Mouse (Mus musculus) c-Kit-positive CD71-positive TER-119-positive erythroid progenitor cells, embryonic 14.5 days (primary cell): ENCODE results near the gene Gng3.
A peak's percentile ranks its signal among the peaks of the same experiment; 100 is the strongest.
"Not testable (repeated sequence)": the region's sequence is repeated elsewhere in the genome, so short reads cannot be mapped to it uniquely, and the experiment has no call there.

Experiments
- DNase-seq: peaks from one replicate; pipeline ENCODE4 v3.0.0-alpha.2; 2013; ENCODE audit warnings: low spot score

Gene Gng3

DNA sequence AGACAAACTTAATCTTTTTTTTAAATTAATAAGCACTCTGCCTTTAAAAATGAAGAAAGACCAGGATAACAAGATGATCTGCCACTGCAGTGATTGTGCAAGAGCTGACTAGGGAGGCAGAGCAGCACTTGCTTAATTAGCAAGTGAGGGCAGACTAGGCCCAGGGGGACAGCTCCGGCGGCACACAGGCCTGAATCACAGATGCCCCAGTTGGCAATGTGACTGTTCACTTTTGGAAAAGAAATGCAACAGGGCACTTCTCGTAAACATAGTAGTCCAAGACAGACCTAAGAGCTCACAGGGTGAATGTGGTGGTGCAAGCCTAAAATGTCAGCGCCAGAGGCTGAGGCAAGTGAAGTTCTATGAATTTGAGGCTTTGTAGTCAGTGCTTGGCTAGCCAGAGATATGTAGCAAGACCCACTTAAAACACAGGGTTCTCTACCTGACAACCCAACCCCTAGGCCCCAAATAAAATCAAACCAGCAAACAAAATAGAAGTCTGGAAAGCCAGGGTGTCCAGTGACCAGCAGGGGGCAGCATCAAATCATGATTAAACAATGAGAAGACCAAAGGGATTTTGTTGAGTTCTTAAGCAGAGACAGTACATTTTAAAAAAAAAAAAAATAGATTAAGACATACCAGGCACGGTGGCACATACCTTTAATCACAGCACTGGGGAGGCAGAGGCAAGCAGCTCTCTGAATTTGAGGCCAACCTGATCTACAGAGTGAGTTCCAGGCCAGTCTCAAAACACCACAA is 5.6 kb upstream of the Gng3 start:
- peak; percentile 74 for DNase-seq

DNA sequence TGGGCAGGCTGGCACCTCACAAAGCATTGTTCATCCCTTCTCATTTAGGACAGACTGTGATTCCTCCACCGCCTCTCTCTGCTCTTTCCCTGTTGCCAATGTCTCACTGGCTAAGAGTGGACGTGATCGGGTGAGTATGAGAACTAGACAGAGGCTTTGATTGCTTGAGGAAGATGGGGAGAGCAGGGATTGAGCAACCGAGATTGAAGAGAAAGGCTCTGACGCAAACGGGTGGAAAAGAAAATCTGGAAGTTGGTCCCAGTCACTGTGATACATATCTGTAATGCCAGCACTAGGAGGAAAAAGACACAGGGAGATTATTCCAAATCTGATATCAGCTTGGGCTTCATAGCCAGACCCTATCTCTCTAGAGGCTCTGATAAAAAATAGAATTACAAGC is 4.0 kb upstream of the Gng3 start:
- DNase-seq: no peak

DNA sequence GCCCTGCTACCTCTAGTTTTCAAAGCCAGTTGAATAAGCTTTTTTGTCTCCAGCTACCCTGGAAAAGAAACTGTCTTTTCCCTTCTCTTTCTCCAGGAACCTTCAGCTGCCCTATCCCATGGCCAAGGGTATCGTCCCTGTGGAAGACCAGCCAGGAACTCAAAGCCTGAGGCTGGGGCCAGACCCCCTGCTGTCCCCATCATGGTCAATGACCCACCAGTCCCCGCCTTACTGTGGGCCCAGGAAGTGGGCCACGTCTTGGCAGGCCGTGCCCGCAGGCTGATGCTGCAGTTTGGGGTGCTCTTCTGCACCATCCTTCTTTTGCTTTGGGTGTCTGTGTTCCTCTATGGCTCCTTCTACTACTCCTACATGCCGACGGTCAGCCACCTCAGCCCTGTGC is 2.0 kb upstream of the Gng3 start:
- no peak for DNase-seq

DNA sequence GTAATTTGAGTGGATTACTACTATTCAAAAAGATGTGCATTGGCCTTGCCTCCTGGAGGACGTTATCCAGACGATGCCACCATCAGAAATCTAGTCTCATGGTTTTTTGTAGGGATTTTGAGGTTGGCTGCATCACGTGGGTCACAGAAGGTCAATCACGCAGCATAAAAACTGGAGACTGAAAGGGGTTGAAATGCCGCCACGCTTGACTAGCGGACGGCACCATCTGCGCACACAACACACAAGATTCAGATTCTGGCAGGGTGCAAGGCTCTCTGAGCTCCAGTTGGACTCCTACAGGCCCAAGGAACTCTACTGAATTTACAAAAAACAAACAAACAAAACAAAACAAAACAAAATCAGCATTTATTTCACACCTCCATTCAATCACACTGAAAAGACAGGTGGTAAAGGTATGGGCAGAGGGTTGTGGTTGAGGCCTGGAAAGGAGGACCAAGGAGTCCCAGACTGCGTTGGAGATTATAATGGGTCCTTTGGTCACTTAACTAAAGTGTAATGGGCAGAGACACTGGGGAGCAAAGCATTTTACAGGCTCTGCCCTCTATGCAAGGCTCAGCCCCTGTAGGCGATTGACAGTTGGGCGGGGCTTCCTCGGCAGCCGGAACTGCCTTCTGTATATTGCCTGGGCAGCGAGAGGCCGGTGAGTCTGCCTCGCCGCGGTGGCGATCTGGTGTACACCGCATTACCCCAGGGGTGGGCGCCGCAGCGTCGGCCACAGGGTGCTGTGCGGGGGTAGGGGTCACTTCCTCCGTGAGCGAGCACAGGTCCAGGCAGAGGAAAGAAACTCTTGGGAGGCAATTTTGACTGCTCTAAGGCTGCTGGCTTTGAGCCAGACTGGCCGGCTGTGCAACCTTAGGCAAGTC is 1.2 kb upstream of the Gng3 start:
- DNase-seq: peak; percentile 71

DNA sequence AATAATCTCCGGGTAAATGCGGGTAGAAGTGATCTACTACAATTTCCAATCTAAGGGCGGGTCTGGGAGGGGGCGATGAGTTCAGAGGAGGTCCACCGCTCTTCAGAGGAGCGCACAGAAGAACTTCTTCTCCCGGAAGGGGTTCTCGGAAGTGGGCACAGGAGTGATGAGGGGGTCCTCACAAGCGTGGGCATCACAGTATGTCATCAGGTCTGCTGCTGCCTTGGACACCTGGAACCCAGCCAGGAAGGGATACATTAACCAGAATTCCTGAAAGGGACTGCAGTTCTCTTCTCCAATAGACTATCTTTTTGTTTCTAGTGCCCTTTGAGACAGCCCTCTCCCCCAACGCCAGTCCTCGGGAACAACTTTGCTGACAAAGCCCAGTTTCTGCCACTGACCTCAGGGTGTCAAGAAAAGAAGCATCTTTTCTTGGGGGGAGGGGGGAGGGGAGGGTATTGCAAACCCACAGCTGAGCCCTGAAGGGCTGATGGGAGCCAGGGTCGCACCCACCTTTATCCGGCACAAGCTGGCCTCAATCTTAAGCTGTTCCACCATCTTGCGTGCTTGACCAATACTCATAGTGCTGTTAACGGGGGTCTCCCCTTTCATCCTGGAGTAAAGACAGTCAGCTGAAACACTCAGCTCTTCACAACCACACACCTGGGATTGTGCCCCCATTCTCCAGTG is 808 bp downstream of the Gng3 start:
- peak; percentile 24 for DNase-seq

DNA sequence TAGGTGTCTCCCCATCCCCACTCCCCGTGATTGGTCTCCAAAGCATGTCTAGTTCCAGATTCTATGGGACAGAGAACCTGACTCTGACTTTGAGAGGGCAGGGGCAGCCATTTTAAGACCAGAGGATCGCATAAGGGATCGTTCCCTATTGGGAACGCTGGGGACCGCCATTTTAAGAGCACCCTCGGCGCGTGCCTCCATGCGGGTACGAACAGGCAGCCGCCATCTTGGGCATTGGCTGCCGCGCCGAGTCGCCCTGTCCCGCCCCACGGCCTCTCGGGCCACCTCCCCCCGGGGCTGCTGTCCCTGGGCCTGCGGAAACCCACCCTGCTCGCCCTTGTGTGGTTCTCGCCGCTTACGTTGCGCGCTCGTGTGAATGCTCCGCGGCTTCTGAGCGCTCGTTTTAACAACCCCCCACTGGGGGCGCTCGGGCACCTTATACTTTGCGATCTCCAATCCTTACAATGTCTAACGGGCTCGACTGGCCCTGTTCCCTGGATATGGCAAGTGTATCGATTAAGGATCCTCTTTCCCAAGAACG is 1.7 kb downstream of the Gng3 start, which contains the start of gene Bscl2:
Bscl2 (plus strand) TSS at position 217 of the 541 bp plus-strand sequence.
- peak; percentile 76 for DNase-seq

DNA sequence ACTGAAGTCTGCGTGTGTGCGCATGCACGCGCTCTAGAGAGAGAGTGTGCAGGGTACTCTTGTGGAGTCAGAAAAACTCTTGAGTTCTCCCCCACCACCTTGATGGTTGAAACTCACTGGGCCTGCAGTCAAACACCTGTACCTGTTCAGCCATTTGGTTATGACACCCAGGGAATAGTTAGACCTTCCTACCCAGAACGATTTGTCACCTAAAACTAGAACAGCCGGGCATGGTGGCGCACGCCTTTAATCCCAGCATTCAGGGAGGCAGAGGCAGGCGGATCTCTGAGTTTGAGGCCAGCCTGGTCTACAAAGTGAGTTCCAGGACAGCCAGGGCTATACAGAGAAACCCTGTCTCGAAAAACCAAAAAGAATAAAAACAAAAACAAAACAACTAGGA is 2.7 kb downstream of the Gng3 start:
- DNase-seq: not testable (repeated sequence)

DNA sequence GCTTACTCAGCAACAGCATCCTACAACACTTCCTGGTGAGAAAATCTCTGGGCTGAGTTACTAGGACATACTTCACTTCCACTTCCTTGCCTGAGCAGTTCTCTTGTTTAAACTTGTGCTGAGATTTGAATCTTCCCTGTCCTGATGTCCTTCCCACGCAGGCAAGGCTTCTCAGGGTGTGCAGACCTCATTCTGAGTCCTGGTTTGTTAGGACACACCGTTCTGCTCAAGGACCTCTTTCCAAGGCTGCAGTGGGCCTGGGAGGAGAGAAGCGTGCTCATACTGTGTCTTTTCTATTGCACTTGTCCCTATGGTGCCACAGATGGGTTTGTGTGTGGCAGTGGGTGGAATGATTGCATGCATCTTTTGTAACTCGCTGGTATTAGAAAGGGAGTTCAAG is 6.0 kb downstream of the Gng3 start:
- no peak for DNase-seq

DNA sequence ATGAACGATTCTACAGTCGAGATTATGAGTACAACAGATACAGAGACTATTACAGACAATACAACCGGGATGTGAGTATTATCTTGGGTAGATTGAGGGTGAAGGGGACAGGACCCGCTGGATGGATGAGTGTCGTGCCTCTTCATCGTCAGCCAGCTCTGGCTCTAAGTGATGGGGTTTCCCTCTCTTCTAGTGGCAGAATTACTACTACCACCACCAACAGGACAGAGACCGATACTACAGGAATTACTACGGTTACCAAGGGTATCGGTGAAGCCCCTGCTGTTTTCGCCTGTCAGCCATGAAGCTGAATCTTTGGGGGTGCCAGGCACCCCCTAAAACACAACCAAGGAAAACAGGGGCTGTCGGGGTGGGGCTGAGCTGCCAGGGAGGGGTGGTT is 7.7 kb downstream of the Gng3 start:
- no peak for DNase-seq

DNA sequence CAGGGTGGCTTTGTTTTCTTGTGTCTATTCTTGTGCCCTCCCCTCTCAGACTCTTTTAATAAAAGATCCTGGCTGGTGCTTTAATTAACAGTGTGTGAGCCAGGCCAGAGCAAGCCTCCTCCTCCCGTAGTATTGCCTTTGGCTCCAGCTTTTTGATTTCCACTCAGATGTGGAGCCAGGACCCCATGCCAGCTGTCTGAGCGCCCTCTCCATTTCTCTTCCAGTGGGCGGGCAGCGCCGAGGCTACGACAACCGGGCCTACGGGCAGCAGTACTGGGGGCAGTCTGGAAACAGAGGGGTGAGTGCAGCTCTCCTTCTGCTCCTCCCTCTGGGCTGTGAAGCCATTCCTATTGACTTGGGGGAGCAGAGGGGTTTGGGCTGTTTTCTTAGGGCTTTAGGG is 8.3 kb downstream of the Gng3 start:
- DNase-seq: no peak

DNA sequence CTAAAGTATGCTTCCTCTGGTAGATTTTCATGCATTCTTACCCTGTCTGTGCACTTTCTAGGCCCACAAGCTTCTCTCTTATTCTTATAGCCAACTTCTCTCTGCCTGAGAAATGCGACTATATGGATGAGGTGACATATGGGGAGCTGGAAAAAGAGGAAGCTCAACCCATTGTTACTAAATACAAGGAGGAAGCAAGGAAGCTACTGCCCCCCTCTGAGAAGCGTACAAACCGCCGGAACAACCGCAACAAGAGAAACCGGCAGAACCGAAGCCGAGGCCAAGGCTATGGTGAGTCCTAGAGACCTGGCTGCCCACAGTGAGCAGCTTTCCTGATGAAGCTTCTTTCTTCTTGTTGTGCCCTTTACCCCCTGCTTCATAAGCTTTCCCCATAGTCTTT is 9.3 kb downstream of the Gng3 start, which contains the start of gene AC129217.1:
AC129217.1 (plus strand) TSS at position 114 of the 400 bp plus-strand sequence.
- DNase-seq: no peak

DNA sequence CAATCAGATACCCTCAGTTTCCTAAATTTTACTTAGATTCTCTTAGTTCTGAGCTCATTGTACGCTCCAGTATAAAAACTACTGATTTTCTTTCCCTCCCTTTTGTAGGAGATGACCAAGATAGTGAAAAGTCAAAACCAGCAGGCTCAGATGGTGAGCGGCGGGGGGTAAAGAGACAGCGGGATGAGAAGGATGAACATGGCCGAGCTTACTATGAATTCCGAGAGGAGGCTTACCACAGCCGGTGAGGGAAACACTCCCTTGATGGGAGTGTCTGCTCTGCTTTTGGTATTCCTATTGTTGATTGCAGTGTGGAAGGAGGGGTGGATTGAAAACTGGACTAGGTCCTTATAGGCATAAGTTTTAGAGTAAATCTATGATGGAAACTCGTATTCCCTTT is 16.3 kb downstream of the Gng3 start:
- DNase-seq: no peak

DNA sequence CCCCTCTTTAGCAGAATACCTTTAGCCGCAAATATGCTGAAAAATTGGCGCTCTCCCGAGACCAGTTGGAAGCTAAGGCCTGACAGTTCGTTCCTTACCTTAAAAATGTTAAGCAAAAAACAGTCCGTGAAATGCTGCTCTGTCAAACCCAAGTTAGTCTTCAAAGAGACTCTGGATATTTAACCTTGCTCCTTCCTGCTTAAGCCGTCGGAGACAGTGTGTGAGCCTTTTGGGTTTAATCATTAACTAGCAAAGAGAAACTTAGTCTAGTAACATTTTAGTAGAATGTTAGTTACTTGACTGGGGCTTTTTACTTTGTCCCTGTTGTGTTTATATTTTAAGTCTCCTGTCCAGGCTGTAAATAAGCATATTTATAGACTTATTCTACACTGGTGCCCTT is 17.8 kb downstream of the Gng3 start:
- DNase-seq: no peak

DNA sequence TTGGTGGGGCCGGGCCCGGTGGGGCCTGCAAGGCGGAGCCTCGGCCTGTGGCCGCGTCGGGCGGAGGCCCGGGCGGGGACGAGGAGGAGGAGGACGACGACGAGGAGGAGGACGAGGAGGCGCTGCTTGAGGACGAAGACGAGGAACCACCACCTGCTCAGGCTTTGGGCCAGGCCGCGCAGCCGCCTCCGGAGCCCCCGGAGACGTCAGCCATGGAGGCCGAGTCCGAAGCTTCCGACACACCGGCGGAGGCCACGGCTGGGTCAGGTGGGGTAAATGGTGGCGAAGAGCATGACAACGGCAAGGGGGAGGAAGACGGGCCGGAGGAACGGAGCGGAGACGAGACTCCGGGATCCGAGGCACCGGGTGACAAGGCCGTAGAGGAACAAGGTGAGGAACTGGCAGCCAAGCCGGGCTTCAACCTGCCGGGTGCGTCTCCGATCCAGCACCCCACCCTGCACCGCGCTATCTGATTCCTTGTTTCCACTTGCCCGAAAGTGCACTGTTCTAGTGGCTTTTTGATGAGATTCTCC is 18.5 kb downstream of the Gng3 start:
- DNase-seq: no peak

DNA sequence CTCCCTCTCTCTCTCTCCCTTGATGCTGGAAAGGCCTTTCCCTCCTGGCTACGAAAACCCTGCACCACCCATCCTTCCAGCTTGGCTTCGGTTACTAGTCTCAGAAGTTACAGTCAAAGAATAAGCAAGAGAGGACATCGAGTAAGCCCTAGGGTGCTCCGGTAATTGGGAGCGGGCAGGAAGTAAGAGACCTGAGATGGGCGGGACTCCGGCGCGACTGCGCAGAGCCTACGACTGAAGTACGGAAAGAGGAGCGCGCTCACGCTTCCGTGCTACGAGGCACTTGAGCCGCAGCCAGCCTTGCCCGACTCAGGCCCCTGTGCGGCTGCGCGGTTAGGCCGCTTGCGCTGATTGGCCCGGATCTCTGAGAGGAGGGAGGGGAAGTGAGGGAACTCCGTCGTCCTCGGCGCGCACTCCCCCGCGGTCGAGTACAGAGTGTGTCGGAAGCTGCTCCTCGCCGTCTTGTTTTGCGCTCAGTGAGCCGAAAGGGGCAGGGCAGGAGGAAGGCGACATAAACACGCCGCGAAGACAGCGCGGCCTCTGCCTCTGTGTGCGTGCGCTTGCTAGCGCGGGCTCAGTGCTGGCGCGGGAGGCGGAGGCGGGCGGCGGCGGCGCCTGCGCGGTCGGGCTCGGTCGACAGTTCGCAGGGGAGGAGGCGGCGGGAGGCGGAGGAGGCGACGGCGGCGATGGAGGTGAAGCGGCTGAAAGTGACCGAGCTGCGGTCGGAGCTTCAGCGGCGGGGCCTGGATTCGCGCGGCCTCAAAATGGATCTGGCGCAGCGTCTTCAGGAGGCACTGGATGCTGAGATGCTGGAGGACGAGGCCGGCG is 19.2 kb downstream of the Gng3 start, which contains the start of gene Hnrnpul2:
Hnrnpul2 (plus strand) TSS at position 415 of the 828 bp plus-strand sequence.
- peak; percentile 95 for DNase-seq

DNA sequence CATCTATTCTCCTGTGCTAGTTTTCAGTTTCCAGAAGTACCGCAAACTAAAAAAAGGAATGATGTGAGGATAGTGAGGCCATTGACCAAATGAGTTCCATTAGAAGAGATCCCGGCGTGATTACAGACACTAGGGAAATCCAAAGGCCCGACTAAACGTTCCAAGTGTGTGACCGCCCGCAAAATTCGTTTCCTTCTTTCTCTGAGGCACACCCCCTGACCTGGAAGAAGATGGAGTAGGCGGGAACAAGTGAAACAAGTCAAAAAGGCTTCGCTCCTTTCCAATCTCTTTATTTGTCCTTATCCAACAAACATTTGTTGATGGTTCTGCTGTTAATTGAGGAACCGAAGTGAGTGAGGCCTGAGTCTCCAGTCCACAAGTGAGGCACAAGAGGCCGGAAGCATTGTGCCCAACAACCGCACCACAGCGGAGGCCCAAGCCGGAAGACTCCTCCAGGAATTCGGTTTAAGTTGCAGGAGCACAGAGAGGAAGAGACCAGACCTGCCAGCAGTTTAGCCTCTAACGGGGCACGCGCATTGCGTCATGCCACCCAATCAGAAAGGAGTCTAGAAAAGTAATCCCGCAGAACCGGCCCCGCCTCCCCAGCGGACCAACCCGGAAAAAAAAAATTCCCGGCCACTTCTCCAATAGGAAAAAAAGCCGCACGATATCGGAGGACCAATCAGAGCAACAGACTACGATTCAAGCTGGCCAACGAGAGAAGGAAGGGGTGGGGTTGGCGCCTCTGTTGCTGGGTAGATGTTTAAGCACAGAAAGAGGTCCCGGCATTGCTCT is 20.0 kb downstream of the Gng3 start, which contains the start of gene Ttc9c:
Ttc9c (minus strand) TSS at position 533 of the 795 bp plus-strand sequence.
- peak; percentile 96 for DNase-seq

DNA sequence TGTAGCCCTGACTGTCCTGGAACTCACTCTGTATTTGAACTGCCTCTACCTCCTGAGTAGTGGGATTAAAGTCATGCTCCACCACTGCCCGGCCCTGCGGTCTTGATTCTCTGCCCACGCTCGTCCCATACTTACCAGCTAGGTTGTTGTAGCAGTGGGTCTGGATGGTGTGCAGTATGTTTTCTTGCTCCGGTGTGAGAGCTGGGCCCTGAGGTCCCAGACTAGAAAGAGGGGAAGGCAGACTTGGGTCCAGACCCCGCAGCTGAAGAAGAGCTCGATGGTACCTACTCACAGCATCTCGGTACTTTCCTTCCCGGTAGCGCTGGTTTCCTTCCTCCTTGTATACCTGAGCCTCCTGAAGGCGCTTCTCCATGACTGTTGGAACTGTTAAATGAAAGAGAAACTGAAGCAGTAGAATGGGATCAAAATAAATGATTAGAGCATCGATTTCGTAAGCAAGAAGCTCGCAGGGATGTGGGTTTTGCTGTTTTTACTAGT is 20.6 kb downstream of the Gng3 start:
- DNase-seq: no peak

DNA sequence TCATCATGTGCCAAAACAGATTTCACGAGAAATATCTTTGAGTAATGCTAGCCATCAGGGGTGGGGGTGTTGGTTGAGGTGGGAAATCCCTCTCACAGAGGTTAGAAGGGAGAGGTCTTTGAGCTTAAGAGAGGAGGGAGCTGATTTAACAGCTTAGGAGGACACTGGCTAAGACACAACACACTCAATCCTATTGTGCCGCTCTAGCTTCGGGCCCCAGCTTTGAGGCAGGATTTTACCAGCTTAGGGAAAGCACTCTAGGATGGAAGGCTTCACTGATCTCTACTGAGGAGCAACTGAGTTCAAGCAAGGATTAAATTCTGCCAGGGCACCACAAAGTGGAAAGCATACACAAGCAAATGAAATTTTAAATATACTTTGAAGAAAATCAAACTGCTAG is 22.0 kb downstream of the Gng3 start:
- DNase-seq: no peak

DNA sequence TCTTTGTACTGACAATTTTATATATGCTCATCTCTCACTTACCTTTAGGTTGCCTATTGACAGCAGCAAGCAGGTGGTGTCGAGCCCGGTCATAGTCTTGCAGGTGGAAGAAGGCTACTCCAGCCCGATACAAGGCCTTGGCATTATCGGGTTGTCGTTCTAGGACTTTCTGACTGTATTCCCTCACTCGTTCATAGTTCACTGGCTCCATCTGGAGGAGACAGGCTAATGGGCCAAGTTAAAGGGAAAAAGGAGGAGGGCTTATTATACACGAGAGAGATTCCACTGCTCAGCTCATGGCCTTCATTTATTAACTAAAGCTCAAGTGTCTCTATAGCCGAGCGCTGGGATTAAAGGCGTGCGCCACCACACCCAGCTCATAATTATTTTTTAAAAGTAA is 23.2 kb downstream of the Gng3 start:
- no peak for DNase-seq

DNA sequence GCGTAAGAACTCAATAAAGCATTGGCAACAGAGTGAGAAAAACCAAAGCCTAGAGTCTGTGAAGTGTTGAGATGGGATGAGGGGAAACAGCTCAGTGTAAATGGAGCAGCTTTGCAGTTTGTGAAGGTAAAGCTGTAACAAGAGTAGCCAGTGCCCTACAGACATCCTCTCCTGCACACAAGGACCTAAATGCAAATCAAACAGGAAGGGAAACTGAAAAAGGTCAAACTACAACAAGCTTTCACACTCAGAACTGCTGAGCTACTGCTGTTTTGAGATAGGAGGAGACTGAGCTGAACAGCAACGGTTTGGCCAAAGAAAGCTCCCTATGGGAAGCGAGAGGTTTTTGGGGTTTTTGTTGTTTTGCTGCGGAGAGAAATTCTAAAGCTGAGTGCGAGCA is 32.2 kb downstream of the Gng3 start:
- DNase-seq: no peak
